Comparison of ENCODE assay signal across 10 mouse cellular contexts in genomic region chr4:155171961-155172533, GRCm38 (mm10). TPM values are rescaled to one million over a fixed set of nuclear protein-coding genes. Genes with fewer than 3 reads are reported as not detected.
DNase-seq lines count a peak whose midpoint lies in the region; ATAC-seq and TF ChIP-seq lines count a peak whose summit lies in the region.
"Had no signal": no experiment of that assay in that cellular context is flagged by ENCODE, and none has a peak within 500 bp of the region (broad histone marks: within the 10 kb centered on the region; RNA-seq: fewer than 3 reads in every experiment).

No protein-coding gene starts in this region.

- 32% methylated on average over 5 of the region's 5 CpGs for WGBS in forebrain, postnatal 0 days
- 37% methylated on average over 5 of the region's 5 CpGs for WGBS in neural tube, embryonic 14.5 days

- H3K4me1 ChIP-seq in forebrain, postnatal 0 days (ENCODE audit: insufficient read depth) = peaks cover 32% of the 10 kb centered on the region
- peaks cover 58% of the 10 kb centered on the region for H3K4me1 ChIP-seq in neural tube, embryonic 14.5 days (ENCODE audit: control insufficient read depth, insufficient read depth, low read length)

- no peak overlapping the region for H3K9ac ChIP-seq in forebrain, postnatal 0 days
- H3K9ac ChIP-seq in neural tube, embryonic 14.5 days (replicated peaks; ENCODE audit: low read depth, low read length) = no peak overlapping the region

- DNase-seq in cerebellum, adult 11-12 months = peak; percentile 43
- no peak for DNase-seq in cerebellum, adult 18-20 months
- DNase-seq in left cerebral cortex, adult 2 months (ENCODE audit: extremely low spot score in 1 of 2, low spot score in 2 of 2) = peak in 1 of 2 experiments; percentile 65
- DNase-seq in left cerebral cortex, adult 11 months (ENCODE audit: low spot score) = no peak
- peak; percentile 31 for DNase-seq in forebrain, postnatal 0 days
- no peak for DNase-seq in adrenal gland, postnatal 4 days (ENCODE audit: low spot score in 2 of 2)
- DNase-seq in adrenal gland, adult (ENCODE audit: inconsistent age in 2 of 2, low spot score in 1 of 2) = no peak
- DNase-seq: liver, embryonic 13.5 days; spleen, adult 18-20 months had no signal

- TF ChIP-seq CTCF in left cerebral cortex, adult 2 months (IDR thresholded peaks at IDR 0.05) = no peak; the same call in 1 of the 2 replicates
- TF ChIP-seq CTCF in forebrain, postnatal 0 days (IDR thresholded peaks at IDR 0.05; ENCODE audit: low read depth) = no peak

- no peak for ATAC-seq in forebrain, postnatal 0 days
- no peak for ATAC-seq in neural tube, embryonic 14.5 days (ENCODE audit: low read depth)

- H3K27me3 ChIP-seq in forebrain, postnatal 0 days (ENCODE audit: insufficient read depth, low read length) = no peaks in the 10 kb centered on the region
- H3K27me3 ChIP-seq in neural tube, embryonic 14.5 days (ENCODE audit: control insufficient read depth, insufficient read depth, low read length) = no peaks in the 10 kb centered on the region
- H3K27me3 ChIP-seq: liver, embryonic 13.5 days had no signal

- peak overlapping the region; percentile 70; the same call in 1 of the 2 replicates for H3K27ac ChIP-seq in left cerebral cortex, adult 2 months
- no peak overlapping the region for H3K27ac ChIP-seq in forebrain, postnatal 0 days (ENCODE audit: low read depth, low read length)
- peak overlapping the region; percentile 85 for H3K27ac ChIP-seq in neural tube, embryonic 14.5 days (ENCODE audit: low read depth, low read length)

- no peak overlapping the region for H3K4me3 ChIP-seq in left cerebral cortex, adult 2 months
- H3K4me3 ChIP-seq in forebrain, postnatal 0 days (ENCODE audit: low read depth, low read length) = no peak overlapping the region
- H3K4me3 ChIP-seq in neural tube, embryonic 14.5 days (ENCODE audit: low read depth, low read length) = no peak overlapping the region
- H3K4me3 ChIP-seq: liver, embryonic 13.5 days had no signal

- intact Hi-C loops in left cerebral cortex, adult 2 months (cut with DNase I) = no loop called here

- H3K9me3 ChIP-seq in forebrain, postnatal 0 days (ENCODE audit: low read length) = no peaks in the 10 kb centered on the region
- no peaks in the 10 kb centered on the region for H3K9me3 ChIP-seq in neural tube, embryonic 14.5 days (ENCODE audit: control insufficient read depth, low read length)
- H3K9me3 ChIP-seq: liver, embryonic 13.5 days had no signal

- no peak overlapping the region for H3K4me2 ChIP-seq in forebrain, postnatal 0 days (ENCODE audit: low read depth)
- H3K4me2 ChIP-seq in neural tube, embryonic 14.5 days (ENCODE audit: low read depth, low read length) = no peak overlapping the region; the same call in 1 of the 2 replicates
- H3K4me2 ChIP-seq: liver, embryonic 13.5 days had no signal

- no peaks in the 10 kb centered on the region for H3K36me3 ChIP-seq in forebrain, postnatal 0 days (ENCODE audit: insufficient read depth)
- no peaks in the 10 kb centered on the region for H3K36me3 ChIP-seq in neural tube, embryonic 14.5 days (ENCODE audit: control insufficient read depth, insufficient read depth, low read length)
- H3K36me3 ChIP-seq: liver, embryonic 13.5 days had no signal

RNA-seq across cellular contexts. Expression of gene Ski, which starts 50.3 kb away (rescaled TPM):
- 100 to 1,000 TPM; 113 to 119 TPM for total RNA-seq in left cerebral cortex, adult 2 months (2021)
- total RNA-seq in forebrain, postnatal 0 days (2014; rRNA removed) = 66.9 and 68.7 TPM in 2 replicates
- polyA plus RNA-seq in forebrain, postnatal 0 days (2015; fragmentation: Nextera tagmentation; extraction: Ambion mirVana) = 11.7 and 12.2 TPM in 2 replicates
- polyA plus RNA-seq in neural tube, embryonic 14.5 days (2014; fragmentation: Nextera tagmentation; extraction: Ambion mirVana) = 16.8 and 17.7 TPM in 2 replicates
- 100 to 1,000 TPM; 106 to 111 TPM for total RNA-seq in adrenal gland, postnatal 4 days (2021)

Comparison
In these comparisons a context has a peak if more than half of its experiments do, and no peak if none do; other contexts are left out.
1. DNase-seq: peak in cerebellum, adult 11-12 months (single experiment) and forebrain, postnatal 0 days (single experiment); none in cerebellum, adult 18-20 months (0 of 2), left cerebral cortex, adult 11 months (single experiment), adrenal gland, postnatal 4 days (0 of 2) and adrenal gland, adult (0 of 2).